Mouse (Mus musculus): ENCODE measurements around the gene Tnfrsf11a. TPM values are rescaled to one million over a fixed set of nuclear protein-coding genes. Genes with fewer than 3 reads are reported as not detected.

The Tnfrsf11a gene
- total RNA-seq (2021): under 1 TPM; 0.39 to 0.64 TPM
- long read RNA-seq, experiment 1: 0 reads
- long read RNA-seq, experiment 2: 0 reads

DNA sequence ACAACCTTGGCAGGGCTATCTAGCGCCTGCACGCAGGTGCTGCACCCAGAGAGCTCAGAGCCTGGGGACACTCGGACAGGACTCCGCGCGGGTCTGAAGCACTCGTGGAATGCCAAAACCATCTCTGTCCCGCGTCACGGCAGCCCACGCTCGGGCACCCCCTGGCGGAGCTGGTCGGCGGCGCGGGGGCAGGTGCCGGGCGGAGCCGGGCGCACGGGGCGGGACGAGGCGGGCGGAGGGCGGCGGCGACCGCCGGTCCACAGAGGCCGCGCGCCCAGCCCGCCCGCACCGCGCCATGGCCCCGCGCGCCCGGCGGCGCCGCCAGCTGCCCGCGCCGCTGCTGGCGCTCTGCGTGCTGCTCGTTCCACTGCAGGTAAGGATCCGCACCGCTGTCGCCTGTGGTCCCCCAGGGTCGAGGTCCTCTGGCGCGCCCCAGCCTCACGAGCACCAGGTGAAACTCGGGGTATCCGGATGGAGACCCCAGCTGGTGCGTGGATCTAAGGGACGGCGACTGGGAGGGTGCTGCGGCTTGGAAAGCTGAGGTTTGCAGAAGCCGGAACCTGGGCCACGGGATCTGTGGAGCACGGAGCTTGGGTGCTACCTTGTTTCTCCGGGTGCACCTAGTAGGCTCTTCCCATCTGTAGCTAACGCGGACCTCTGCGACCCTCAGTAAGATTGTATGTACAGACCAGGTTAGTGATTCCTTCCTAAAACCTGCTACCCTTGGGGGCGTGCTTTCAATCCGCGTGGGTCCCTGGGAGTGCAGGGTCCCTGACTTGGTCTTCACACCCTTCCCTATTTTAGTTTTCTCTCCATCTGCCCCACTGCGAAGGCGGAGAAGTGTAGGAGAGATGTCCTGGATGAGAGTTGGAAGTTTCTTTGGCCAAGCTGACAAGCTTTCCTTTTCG lies at the start of gene Tnfrsf11a:
TSS of gene Tnfrsf11a (plus strand) at position 262 of the 908 bp plus-strand sequence.
- peak; percentile 55 for TF ChIP-seq CTCF (IDR thresholded peaks at IDR 0.05)
- peak; percentile 72 for DNase-seq
- intact Hi-C loops (cut with DNase I): no loop called here
- peak within 1 kb of the TSS; percentile 59 for H3K27ac ChIP-seq
- H3K4me3 ChIP-seq: peak within 1 kb of the TSS; percentile 77

DNA sequence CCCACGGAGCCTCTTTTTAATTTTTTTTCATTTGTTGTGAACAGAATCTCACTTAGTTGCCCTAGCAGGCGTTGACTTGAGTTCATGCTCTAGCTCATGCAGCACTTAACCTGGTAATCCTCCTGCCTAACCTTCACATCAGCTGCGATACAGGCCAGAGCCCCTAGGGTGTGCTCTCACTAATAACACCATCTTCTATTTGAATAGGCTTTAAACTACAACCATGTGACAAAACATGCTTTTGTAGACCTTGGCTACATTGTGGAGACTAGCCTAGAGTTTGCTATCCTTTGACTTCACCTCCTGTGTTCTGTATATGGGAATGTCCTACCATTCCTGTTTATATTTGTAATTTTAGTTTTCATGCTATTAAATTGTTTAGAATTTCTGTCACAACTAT lies 45.2 kb upstream of the Tnfrsf11a start:
- TF ChIP-seq CTCF (IDR thresholded peaks at IDR 0.05): peak; percentile 6; the same call in 1 of the 2 replicates
- intact Hi-C loops (cut with DNase I): no loop called here
- Histone ChIP-seq H3K27ac (no peak overlapping the region), H3K4me3 (no peak overlapping the region)
- DNase-seq: no peak

DNA sequence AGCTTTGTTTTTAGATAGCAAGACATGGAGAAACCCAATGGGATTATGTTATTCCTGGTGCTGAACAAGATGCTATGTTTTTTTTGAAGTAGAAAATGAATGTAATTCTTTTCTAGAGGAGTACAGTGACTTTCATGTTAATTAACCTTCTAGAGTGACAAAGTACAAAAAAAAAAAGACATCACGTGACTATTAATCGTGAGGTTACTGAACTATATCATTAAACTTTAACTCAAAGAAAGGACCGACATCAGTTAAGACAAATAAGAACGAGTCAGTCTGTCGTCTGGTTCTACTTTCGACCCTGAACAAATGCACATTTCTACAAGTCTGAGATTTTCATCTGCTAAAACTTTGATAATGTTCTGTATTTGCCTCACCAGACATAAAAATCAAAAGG lies 42.2 kb upstream of the Tnfrsf11a start:
- no peak overlapping the region for H3K27ac ChIP-seq
- TF ChIP-seq CTCF (IDR thresholded peaks at IDR 0.05): no peak
- intact Hi-C loops (cut with DNase I): no loop called here
- no peak for DNase-seq
- H3K4me3 ChIP-seq: no peak overlapping the region

DNA sequence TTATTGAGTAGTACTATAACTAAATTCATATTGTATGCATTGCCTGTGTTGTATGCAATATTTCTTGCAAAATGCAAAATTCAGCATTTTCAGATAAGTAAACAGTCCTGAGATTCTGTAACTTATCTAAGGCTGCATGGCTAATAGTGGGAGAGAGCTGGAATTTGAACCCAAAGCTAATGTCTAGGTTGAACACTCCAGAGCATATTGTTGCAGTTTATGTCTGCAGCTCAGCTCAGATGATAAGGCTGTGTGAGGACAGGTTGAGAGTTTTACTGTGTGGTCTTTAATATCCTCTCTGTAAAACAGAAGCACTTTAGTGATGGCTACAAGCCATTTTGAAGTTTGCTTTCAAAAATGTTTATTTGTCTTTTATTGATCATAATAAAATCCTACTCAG lies 41.0 kb upstream of the Tnfrsf11a start:
- intact Hi-C loops (cut with DNase I): no loop called here
- Histone ChIP-seq H3K27ac (no peak overlapping the region), H3K4me3 (no peak overlapping the region)
- TF ChIP-seq CTCF (IDR thresholded peaks at IDR 0.05): no peak
- no peak for DNase-seq

DNA sequence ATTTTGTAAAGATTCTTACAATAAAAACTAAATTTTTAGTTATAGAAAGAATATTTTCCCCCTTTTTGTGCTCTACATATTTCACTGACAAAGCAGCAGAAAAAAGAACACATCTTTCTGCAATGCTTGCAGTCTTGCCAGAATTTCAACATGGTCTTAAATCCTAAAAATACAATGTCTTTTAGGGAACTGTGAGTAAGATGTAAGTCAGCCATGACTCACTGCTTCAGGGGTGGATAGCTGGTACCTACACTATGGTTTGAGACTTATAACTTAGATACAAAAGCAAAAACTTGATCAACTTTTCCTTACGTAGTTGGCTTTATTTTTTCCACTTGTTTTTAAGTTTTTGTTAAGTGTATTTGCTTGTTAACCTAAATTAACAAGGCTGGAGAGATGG lies 38.0 kb upstream of the Tnfrsf11a start:
- no peak for TF ChIP-seq CTCF (IDR thresholded peaks at IDR 0.05)
- Histone ChIP-seq H3K27ac (no peak overlapping the region), H3K4me3 (no peak overlapping the region)
- intact Hi-C loops (cut with DNase I): loop anchor here (10.0 kb wide), 1 partner anchor 282 kb away; no protein-coding TSS in a partner anchor
- no peak for DNase-seq

DNA sequence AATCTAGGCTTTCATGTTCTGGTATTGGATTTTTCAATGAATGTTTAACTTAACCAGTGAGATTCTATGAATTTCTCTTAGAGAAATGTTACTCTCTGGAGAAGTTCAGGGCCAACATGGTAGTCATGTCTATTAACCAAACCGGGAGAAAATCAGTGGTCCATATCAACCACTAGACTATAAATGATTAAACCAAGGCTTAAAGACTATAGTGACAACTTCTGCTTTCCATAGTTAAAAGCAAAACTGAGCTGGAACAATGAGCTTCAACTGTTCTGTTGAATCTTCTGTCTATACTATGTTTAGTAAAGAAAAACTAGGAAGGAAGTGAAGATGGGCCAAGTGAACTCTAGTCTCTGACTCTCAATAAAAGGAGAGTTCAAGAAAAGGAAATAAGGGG lies 34.1 kb upstream of the Tnfrsf11a start:
- no peak for TF ChIP-seq CTCF (IDR thresholded peaks at IDR 0.05)
- intact Hi-C loops (cut with DNase I): loop anchor here (10.0 kb wide), 1 partner anchor 278 kb away; no protein-coding TSS in a partner anchor
- Histone ChIP-seq H3K27ac (no peak overlapping the region), H3K4me3 (no peak overlapping the region)
- DNase-seq: no peak

DNA sequence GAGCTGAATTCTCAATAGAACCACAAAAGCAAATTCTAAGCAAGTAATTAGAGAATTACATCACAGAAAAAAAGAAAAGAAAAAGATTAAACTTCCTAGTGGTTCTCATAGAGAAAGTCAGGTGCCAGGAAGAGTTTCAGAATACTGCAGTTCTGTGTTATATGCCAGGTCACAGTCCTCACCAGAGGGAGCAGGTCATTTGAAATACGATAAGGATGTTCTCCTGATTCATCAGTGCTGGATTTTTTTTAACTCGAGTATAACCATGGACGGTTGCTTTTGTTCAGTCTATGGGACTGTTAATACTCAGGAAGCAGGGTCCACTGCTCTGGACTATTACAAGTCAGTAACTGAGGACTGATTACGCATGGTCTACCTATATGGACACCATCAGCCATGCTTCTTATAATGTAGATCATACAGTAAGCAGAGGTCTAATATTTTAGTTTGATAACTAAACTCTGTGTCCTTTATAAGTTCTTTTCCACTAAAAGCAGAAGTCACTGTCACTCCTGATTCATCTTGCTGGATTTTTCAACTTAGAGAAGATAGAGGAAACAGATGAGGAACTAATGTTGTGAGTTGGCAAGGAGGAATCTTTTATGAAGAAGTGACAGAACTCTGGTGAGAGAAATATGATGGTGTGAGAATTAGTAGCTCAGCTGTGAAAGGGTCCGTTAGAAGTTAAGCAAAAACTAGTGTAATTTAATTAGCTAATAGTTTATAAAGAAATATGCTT lies 33.5 kb upstream of the Tnfrsf11a start:
- intact Hi-C loops (cut with DNase I): loop anchor here (10.0 kb wide), 1 partner anchor 278 kb away; no protein-coding TSS in a partner anchor
- Histone ChIP-seq H3K27ac (no peak overlapping the region), H3K4me3 (no peak overlapping the region)
- DNase-seq: no peak
- TF ChIP-seq CTCF (IDR thresholded peaks at IDR 0.05): no peak

DNA sequence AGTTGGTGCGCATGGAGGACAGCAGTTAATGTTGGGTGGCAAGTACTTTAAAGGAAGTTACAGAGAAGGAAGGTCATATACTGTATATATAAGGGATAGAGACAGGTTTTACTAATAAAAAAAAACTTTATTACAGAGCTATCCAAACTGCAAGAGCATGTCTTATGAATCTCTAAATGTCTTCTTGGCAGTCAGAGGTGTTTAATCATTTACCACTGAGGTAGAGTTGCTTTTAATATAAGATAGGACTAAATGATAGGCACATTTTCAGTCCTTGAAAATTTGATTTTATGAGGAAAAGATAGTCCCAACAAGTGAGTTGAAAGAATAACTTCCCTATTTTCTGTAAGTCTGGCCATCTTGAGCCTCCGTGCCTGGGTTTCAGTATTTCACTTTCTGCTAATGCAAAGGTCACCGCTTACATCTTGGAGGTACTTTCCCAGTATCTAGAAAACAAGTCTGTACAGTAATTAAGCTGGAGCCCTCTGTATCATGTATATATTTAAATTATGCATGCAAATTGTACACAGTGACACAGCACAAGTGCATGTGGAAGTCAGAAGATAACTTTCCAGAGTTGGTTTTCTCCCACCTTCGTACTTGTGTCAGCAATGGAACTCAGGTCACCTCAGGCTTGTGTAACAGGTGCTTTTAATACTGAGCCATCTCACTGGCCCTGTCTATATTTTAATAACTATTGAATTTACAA lies 32.3 kb upstream of the Tnfrsf11a start:
- TF ChIP-seq CTCF (IDR thresholded peaks at IDR 0.05): no peak
- intact Hi-C loops (cut with DNase I): loop anchor here (10.0 kb wide), 1 partner anchor 277 kb away; no protein-coding TSS in a partner anchor
- H3K27ac ChIP-seq: no peak overlapping the region
- no peak for DNase-seq
- no peak overlapping the region for H3K4me3 ChIP-seq

DNA sequence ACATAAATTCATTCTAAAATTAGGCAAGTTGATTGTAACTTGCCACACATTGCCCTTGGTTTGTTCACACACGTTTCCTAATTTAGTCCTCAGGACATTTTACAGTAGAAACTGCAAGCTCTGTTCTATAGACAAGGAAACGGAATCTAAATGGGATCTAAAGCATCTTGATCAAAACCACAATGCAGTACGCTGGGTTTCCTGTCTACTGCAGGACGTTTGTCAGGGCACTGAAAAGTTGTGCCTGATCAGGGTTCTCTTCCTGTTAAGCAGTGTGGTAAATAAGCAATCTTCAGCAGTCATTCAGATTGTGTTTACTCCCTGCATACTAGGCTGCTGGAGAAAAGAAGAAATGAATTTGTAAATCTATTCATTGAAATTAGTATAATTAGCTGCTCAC lies 28.3 kb upstream of the Tnfrsf11a start:
- TF ChIP-seq CTCF (IDR thresholded peaks at IDR 0.05): no peak
- DNase-seq: no peak
- intact Hi-C loops (cut with DNase I): no loop called here

DNA sequence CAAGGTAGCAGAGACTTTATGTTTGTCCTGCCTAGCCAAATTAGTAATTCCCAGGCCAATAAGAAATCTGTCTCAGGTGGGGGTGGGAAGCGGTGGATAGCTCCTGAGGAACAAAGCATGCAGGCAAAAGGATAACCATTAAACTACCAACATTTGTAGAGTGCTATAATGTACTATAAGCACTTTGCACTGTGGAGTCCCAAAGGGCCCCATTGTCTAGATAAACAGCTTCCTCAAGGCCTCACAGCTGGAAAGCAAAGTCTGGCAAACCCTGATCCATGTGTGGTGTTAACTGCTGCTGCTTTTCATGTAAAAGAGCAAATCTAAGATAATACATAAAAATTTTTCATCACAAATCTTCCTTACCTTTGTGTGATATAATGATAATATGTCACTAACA lies 27.6 kb upstream of the Tnfrsf11a start:
- intact Hi-C loops (cut with DNase I): no loop called here
- TF ChIP-seq CTCF (IDR thresholded peaks at IDR 0.05): no peak
- no peak for DNase-seq

More for the DNA sequence above, 28.3 kb upstream of the Tnfrsf11a start:
- Histone ChIP-seq H3K4me3 (no peak overlapping the region), H3K27ac (no peak overlapping the region)

DNA sequence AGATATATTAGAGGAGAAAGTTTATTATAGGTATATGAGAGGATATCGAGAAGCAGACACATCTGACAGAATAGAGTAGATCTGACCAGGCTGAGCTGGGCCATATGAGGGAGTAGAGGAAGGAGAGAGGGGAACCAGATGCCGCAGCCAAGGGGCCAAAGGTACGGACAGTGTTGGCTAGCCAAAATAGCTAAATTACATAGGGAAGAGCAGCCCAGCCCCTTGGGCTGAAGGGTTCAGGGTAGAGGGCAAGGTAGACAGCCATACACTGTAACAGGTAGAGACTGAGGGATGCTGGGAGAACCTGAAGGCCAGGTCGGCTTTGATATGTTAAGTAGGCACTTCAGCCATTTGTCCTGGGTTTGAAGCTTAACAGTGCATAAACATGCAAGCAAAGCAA lies 21.7 kb upstream of the Tnfrsf11a start:
- no peak for DNase-seq
- TF ChIP-seq CTCF (IDR thresholded peaks at IDR 0.05): no peak
- intact Hi-C loops (cut with DNase I): no loop called here

More for the DNA sequence above, 27.6 kb upstream of the Tnfrsf11a start:
- Histone ChIP-seq H3K27ac (no peak overlapping the region), H3K4me3 (no peak overlapping the region)

DNA sequence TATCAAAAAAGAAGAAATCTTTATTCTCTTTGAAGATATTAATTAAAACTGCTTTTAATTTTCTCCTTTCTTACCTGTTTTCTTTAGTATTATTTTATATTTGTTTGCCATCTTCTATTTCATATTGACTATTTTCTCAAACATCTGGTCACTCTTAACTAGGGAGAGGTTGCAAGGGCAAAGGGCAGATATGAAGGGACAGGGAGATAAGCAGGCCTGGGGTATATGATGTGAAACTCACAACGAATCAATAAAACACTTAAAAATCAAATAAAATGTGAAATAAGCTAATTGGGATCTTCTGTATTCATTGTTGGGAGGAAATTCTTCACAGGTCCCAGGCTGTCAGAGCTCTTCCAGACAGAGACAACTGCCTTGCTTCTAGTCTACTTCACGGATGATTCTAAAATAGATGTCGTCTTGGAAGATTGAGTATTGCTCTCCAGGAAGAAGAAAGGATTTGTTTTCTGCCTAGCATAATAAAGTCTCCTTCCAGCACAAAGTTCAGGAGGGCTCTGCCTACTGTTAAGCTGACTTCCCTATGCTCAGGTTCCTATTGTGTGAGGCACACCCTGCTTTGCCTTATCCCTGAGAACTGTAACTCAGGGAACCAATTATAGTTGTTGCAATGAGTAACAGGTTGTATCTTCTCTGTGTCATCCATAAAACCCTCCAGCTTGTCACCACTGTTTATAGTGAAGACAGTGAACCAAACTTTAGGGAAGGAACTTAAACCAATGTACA lies 20.9 kb upstream of the Tnfrsf11a start:
- intact Hi-C loops (cut with DNase I): no loop called here
- no peak for DNase-seq
- no peak overlapping the region for H3K27ac ChIP-seq
- no peak for TF ChIP-seq CTCF (IDR thresholded peaks at IDR 0.05)
- no peak overlapping the region for H3K4me3 ChIP-seq

More for the DNA sequence above, 21.7 kb upstream of the Tnfrsf11a start:
- Histone ChIP-seq H3K4me3 (no peak overlapping the region), H3K27ac (no peak overlapping the region)

Data from gastrocnemius, adult 2 months (tissue).